12 mouse cellular contexts compared by ENCODE assay signal in the genomic region with DNA sequence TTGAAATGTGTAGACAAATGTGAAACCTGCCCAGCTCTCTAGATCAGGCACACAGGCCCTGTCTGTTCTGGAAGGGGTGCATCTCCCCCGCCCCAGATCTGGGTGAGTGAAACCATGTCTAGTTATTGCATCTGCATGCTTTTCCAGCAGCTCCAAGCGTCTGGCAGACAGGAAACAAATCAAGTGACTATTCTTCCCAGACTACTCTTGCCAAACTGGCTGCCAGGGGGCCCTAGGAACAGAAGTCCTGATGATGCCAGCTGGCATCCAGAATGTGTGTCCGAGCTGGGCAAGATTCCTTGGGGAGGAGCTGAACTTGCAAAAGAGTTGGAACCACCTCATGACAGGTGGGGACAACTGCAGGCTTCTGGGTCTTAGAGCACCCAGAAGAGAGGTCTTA. TPM values are rescaled to one million over a fixed set of nuclear protein-coding genes. Genes with fewer than 3 reads are reported as not detected.
DNase-seq lines count a peak whose midpoint lies in the region; ATAC-seq and TF ChIP-seq lines count a peak whose summit lies in the region.
"Had no signal": no experiment of that assay in that cellular context is flagged by ENCODE, and none has a peak within 500 bp of the region (broad histone marks: within the 10 kb centered on the region; RNA-seq: fewer than 3 reads in every experiment).

No protein-coding gene starts in this region.

- no peak overlapping the region for H3K9ac ChIP-seq in hindbrain, postnatal 0 days (replicated peaks; ENCODE audit: low read length)
- H3K9ac ChIP-seq in hindbrain, embryonic 12.5 days: no peak overlapping the region
- H3K9ac ChIP-seq in liver, embryonic 11.5 days (ENCODE audit: low read depth, low read length): no peak overlapping the region
- H3K9ac ChIP-seq: forebrain, embryonic 15.5 days; liver, embryonic 14.5 days had no signal

- H3K4me1 ChIP-seq in hindbrain, postnatal 0 days (ENCODE audit: insufficient read depth, low read length): no peaks in the 10 kb centered on the region
- no peaks in the 10 kb centered on the region for H3K4me1 ChIP-seq in hindbrain, embryonic 12.5 days
- no peaks in the 10 kb centered on the region for H3K4me1 ChIP-seq in liver, embryonic 11.5 days (replicated peaks; ENCODE audit: control insufficient read depth, insufficient read depth, low read length)
- H3K4me1 ChIP-seq: forebrain, embryonic 15.5 days had no signal

- H3K4me3 ChIP-seq in hindbrain, postnatal 0 days (ENCODE audit: low read length): no peak overlapping the region
- no peak overlapping the region for H3K4me3 ChIP-seq in hindbrain, embryonic 12.5 days
- no peak overlapping the region for H3K4me3 ChIP-seq in liver, embryonic 11.5 days (ENCODE audit: low read depth, low read length)
- H3K4me3 ChIP-seq: forebrain, embryonic 15.5 days had no signal

- H3K9me3 ChIP-seq in hindbrain, postnatal 0 days (ENCODE audit: low read length): no peaks in the 10 kb centered on the region
- no peaks in the 10 kb centered on the region for H3K9me3 ChIP-seq in hindbrain, embryonic 12.5 days (replicated peaks)
- no peaks in the 10 kb centered on the region for H3K9me3 ChIP-seq in liver, embryonic 11.5 days (ENCODE audit: control insufficient read depth, low read length)
- H3K9me3 ChIP-seq: forebrain, embryonic 15.5 days had no signal

- peak; percentile 13 for DNase-seq in cerebellum, adult 11-12 months
- DNase-seq in cerebellum, adult 11 months: no peak
- peak; percentile 76 for DNase-seq in hindbrain, postnatal 0 days (ENCODE audit: low spot score)
- peak; percentile 24 for DNase-seq in NIH3T3 (ENCODE audit: low read depth)
- DNase-seq in heart, postnatal 36 days: peak; percentile 5 to 22
- DNase-seq in thymus, postnatal 0 days (ENCODE audit: low spot score): no peak
- no peak for DNase-seq in liver, embryonic 11.5 days (ENCODE audit: low spot score)
- DNase-seq: B cell, adult 2 months; kidney, adult 9 months had no signal

- H3K4me2 ChIP-seq in hindbrain, postnatal 0 days (ENCODE audit: low read depth, low read length): no peak overlapping the region
- no peak overlapping the region for H3K4me2 ChIP-seq in hindbrain, embryonic 12.5 days (replicated peaks)
- no peak overlapping the region for H3K4me2 ChIP-seq in liver, embryonic 11.5 days
- H3K4me2 ChIP-seq: forebrain, embryonic 15.5 days had no signal

- no peak for TF ChIP-seq CTCF in hindbrain, postnatal 0 days (IDR thresholded peaks at IDR 0.05; ENCODE audit: low read depth)

- no peak overlapping the region for H3K27ac ChIP-seq in hindbrain, postnatal 0 days
- H3K27ac ChIP-seq in hindbrain, embryonic 12.5 days: no peak overlapping the region
- H3K27ac ChIP-seq in liver, embryonic 11.5 days (ENCODE audit: low read depth, low read length): no peak overlapping the region
- H3K27ac ChIP-seq: forebrain, embryonic 15.5 days; liver, embryonic 14.5 days had no signal

- peak; percentile 81 for ATAC-seq in hindbrain, postnatal 0 days
- ATAC-seq in hindbrain, embryonic 12.5 days (ENCODE audit: low FRiP score): no peak
- ATAC-seq in liver, embryonic 11.5 days (replicated peaks; ENCODE audit: low FRiP score): no peak
- ATAC-seq: forebrain, embryonic 15.5 days had no signal

- intact Hi-C loops in heart, postnatal 36 days (cut with DNase I): no loop called here

- H3K36me3 ChIP-seq in hindbrain, postnatal 0 days (ENCODE audit: insufficient read depth, low read length): no peaks in the 10 kb centered on the region
- no peaks in the 10 kb centered on the region for H3K36me3 ChIP-seq in hindbrain, embryonic 12.5 days
- H3K36me3 ChIP-seq in liver, embryonic 11.5 days (ENCODE audit: control insufficient read depth, insufficient read depth, low read length): no peaks in the 10 kb centered on the region
- H3K36me3 ChIP-seq: forebrain, embryonic 15.5 days had no signal

- no peaks in the 10 kb centered on the region for H3K27me3 ChIP-seq in hindbrain, postnatal 0 days (ENCODE audit: insufficient read depth, low read length)
- H3K27me3 ChIP-seq in hindbrain, embryonic 12.5 days: no peaks in the 10 kb centered on the region
- H3K27me3 ChIP-seq in liver, embryonic 11.5 days (replicated peaks; ENCODE audit: control insufficient read depth, insufficient read depth, low read length): no peaks in the 10 kb centered on the region
- H3K27me3 ChIP-seq: forebrain, embryonic 15.5 days had no signal

- WGBS in hindbrain, postnatal 0 days: 47% methylated on average over 3 of the region's 3 CpGs
- WGBS in hindbrain, embryonic 12.5 days: 61% methylated on average over 3 of the region's 3 CpGs
- WGBS in liver, embryonic 11.5 days: 60% methylated on average over 3 of the region's 3 CpGs

RNA-seq across cellular contexts. Expression of a gene that starts 20.3 kb away (rescaled TPM):
- total RNA-seq in hindbrain, postnatal 0 days (2014; rRNA removed): not detected in 2 replicates
- polyA plus RNA-seq in hindbrain, postnatal 0 days (2015; fragmentation: Nextera tagmentation; extraction: Ambion mirVana): 0.09 TPM in 1 of 2 replicates, not detected in the other
- not detected in 2 replicates for polyA plus RNA-seq in hindbrain, embryonic 12.5 days (2016; fragmentation: Nextera tagmentation; extraction: Ambion mirVana)
- not detected for total RNA-seq in heart, postnatal 36 days (2021)
- 0.59 and 1.0 TPM in 2 replicates for polyA plus RNA-seq in thymus, postnatal 0 days (2015; fragmentation: Nextera tagmentation; extraction: Ambion mirVana)
- 0.21 and 0.34 TPM in 2 replicates for polyA plus RNA-seq in liver, embryonic 11.5 days (2014; fragmentation: Nextera tagmentation; extraction: Ambion mirVana)
- polyA plus RNA-seq: forebrain, embryonic 15.5 days had no signal

RNA-seq across cellular contexts. Expression of a gene that starts 36.8 kb away (rescaled TPM):
- total RNA-seq in hindbrain, postnatal 0 days (2014; rRNA removed): 81.3 and 106 TPM in 2 replicates
- 55.0 and 59.6 TPM in 2 replicates for polyA plus RNA-seq in hindbrain, postnatal 0 days (2015; fragmentation: Nextera tagmentation; extraction: Ambion mirVana)
- polyA plus RNA-seq in hindbrain, embryonic 12.5 days (2016; fragmentation: Nextera tagmentation; extraction: Ambion mirVana): 61.9 and 68.7 TPM in 2 replicates
- total RNA-seq in heart, postnatal 36 days (2021): 1 to 10 TPM; 5.1 to 5.6 TPM
- polyA plus RNA-seq in thymus, postnatal 0 days (2015; fragmentation: Nextera tagmentation; extraction: Ambion mirVana): 96.3 and 112 TPM in 2 replicates
- 13.5 and 14.1 TPM in 2 replicates for polyA plus RNA-seq in liver, embryonic 11.5 days (2014; fragmentation: Nextera tagmentation; extraction: Ambion mirVana)

RNA-seq across cellular contexts. Expression of a gene that starts 56.8 kb away (rescaled TPM):
- 99.1 and 125 TPM in 2 replicates for total RNA-seq in hindbrain, postnatal 0 days (2014; rRNA removed)
- polyA plus RNA-seq in hindbrain, postnatal 0 days (2015; fragmentation: Nextera tagmentation; extraction: Ambion mirVana): 351 and 371 TPM in 2 replicates
- 388 and 426 TPM in 2 replicates for polyA plus RNA-seq in hindbrain, embryonic 12.5 days (2016; fragmentation: Nextera tagmentation; extraction: Ambion mirVana)
- total RNA-seq in heart, postnatal 36 days (2021): 100 to 1,000 TPM; 303 to 327 TPM
- 905 and 976 TPM in 2 replicates for polyA plus RNA-seq in thymus, postnatal 0 days (2015; fragmentation: Nextera tagmentation; extraction: Ambion mirVana)
- 683 and 708 TPM in 2 replicates for polyA plus RNA-seq in liver, embryonic 11.5 days (2014; fragmentation: Nextera tagmentation; extraction: Ambion mirVana)

Comparison
In these comparisons a context has a peak if more than half of its experiments do, and no peak if none do; other contexts are left out.
1. DNase-seq: peak in cerebellum, adult 11-12 months (single experiment), hindbrain, postnatal 0 days (single experiment), NIH3T3 (single experiment) and heart, postnatal 36 days (2 of 2); none in cerebellum, adult 11 months (single experiment), thymus, postnatal 0 days (single experiment) and liver, embryonic 11.5 days (single experiment).